Mouse (Mus musculus): ENCODE measurements around the gene Arid1b. TPM values are rescaled to one million over a fixed set of nuclear protein-coding genes. Genes with fewer than 3 reads are reported as not detected.

Gene Arid1b
- total and polyA plus RNA-seq, 3 experiments = 6.1 to 12.4 (median 9.7) TPM

- H3K36me3 ChIP-seq (replicated peaks in 1 of 2; ENCODE audit: control insufficient read depth in 1 of 2, insufficient read depth in 1 of 2, low read length in 1 of 2) = peaks cover 0 to 17% of the 10 kb centered on the region in 2 experiments
- H3K9me3 ChIP-seq (replicated peaks; ENCODE audit: low read length) = no peaks in the 10 kb centered on the region
- peaks cover 21 to 95% of the 10 kb centered on the region in 2 experiments for H3K4me1 ChIP-seq (ENCODE audit: control insufficient read depth in 1 of 2, insufficient read depth in 2 of 2)
- in situ Hi-C loops (cut with MboI; ENCODE audit: low pct_ligation_motif_present, low pct_unique_long_range_greater_than_20kb, low sequenced_read_pairs) = no loop called here
- no peak overlapping the region for H3K27ac ChIP-seq (ENCODE audit: insufficient read depth, low read depth)
- H3K9ac ChIP-seq (ENCODE audit: insufficient read depth, low read depth) = no peak overlapping the region
- peak overlapping the region; percentile 69; the same call in 1 of the 2 replicates for H3K4me2 ChIP-seq (ENCODE audit: insufficient read depth, low read depth, poor library complexity, severe bottlenecking)
- no peak for TF ChIP-seq EP300 (IDR thresholded peaks at IDR 0.05; ENCODE audit: low read length)
- no peak for TF ChIP-seq MAFK (IDR thresholded peaks at IDR 0.05; ENCODE audit: insufficient replicate concordance, low read length)
- TF ChIP-seq MYC (IDR thresholded peaks at IDR 0.05; ENCODE audit: low read depth, low read length) = no peak
- no peak for TF ChIP-seq POLR2AphosphoS2 (IDR thresholded peaks at IDR 0.05; ENCODE audit: low read depth, low read length)
- TF ChIP-seq RAD21 (IDR thresholded peaks at IDR 0.05; ENCODE audit: low read depth, low read length) = no peak
- TF ChIP-seq ETS1 (conservative IDR thresholded peaks at IDR 0.05; ENCODE audit: low read depth, low read length) = no peak
- no peak for TF ChIP-seq MXI1 (IDR thresholded peaks at IDR 0.05; ENCODE audit: low read depth, low read length)
- TF ChIP-seq ZNF384 (IDR thresholded peaks at IDR 0.05; ENCODE audit: low read depth, low read length) = no peak
- TF ChIP-seq RCOR1 (conservative IDR thresholded peaks at IDR 0.05; ENCODE audit: low read depth, low read length) = no peak
- no peak for TF ChIP-seq USF2 (conservative IDR thresholded peaks at IDR 0.05; ENCODE audit: low read depth, low read length)
- TF ChIP-seq ELF1 (IDR thresholded peaks at IDR 0.05; ENCODE audit: low read depth, low read length) = 0 out of 2 replicates have a peak, but pooled peaks have one; percentile 10
- no peak for TF ChIP-seq SMC3 (IDR thresholded peaks at IDR 0.05; ENCODE audit: low read depth, low read length)
- no peak for TF ChIP-seq PAX5 (IDR thresholded peaks at IDR 0.05; ENCODE audit: low read length)
- no peak for TF ChIP-seq HCFC1 (IDR thresholded peaks at IDR 0.05; ENCODE audit: low read depth, low read length)
- no peak for TF ChIP-seq MAX (IDR thresholded peaks at IDR 0.05; ENCODE audit: low read length)
- no peak for TF ChIP-seq TBP (conservative IDR thresholded peaks at IDR 0.05; ENCODE audit: low read depth, low read length)
- TF ChIP-seq CTCF (conservative IDR thresholded peaks at IDR 0.05 in 1 of 2, IDR thresholded peaks at IDR 0.05 in 1 of 2; ENCODE audit: low read depth in 2 of 2, low read length in 2 of 2) = no peak
- TF ChIP-seq JUND (conservative IDR thresholded peaks at IDR 0.05; ENCODE audit: low read depth, low read length) = no peak
- TF ChIP-seq JUN (IDR thresholded peaks at IDR 0.05; ENCODE audit: insufficient read depth, low read depth, low read length) = no peak
- TF ChIP-seq SIN3A (IDR thresholded peaks at IDR 0.05; ENCODE audit: low read length) = 0 out of 2 replicates have a peak, but pooled peaks have one; percentile 10
- no peak for TF ChIP-seq UBTF (IDR thresholded peaks at IDR 0.05; ENCODE audit: low read depth, low read length)
- no peak for TF ChIP-seq POLR2A (IDR thresholded peaks at IDR 0.05; ENCODE audit: low read depth, low read length)
- TF ChIP-seq CHD2 (IDR thresholded peaks at IDR 0.05; ENCODE audit: low read length) = no peak
- TF ChIP-seq MEF2A (IDR thresholded peaks at IDR 0.05; ENCODE audit: borderline replicate concordance, low read depth, low read length) = 0 out of 2 replicates have a peak, but pooled peaks have one; percentile 11
- peak; percentile 38 for TF ChIP-seq IRF4 (IDR thresholded peaks at IDR 0.05; ENCODE audit: low read depth, low read length)
- no peak for TF ChIP-seq ZMIZ1 (IDR thresholded peaks at IDR 0.05; ENCODE audit: low read depth, low read length)
- no peak for TF ChIP-seq USF1 (IDR thresholded peaks at IDR 0.05; ENCODE audit: low read depth, low read length)
- no peak for TF ChIP-seq GABPA (IDR thresholded peaks at IDR 0.05; ENCODE audit: insufficient replicate concordance, low read depth, low read length)
- no peak for TF ChIP-seq CHD1 (IDR thresholded peaks at IDR 0.05; ENCODE audit: low read depth, low read length)
- TF ChIP-seq KAT2A (IDR thresholded peaks at IDR 0.05; ENCODE audit: insufficient replicate concordance, low read length) = no peak
- TF ChIP-seq MAZ (IDR thresholded peaks at IDR 0.05; ENCODE audit: low read depth, low read length) = no peak
- no peak for TF ChIP-seq NRF1 (IDR thresholded peaks at IDR 0.05; ENCODE audit: low read depth, low read length)
- 0 out of 2 replicates have a peak, but pooled peaks have one; percentile 14 for TF ChIP-seq BHLHE40 (IDR thresholded peaks at IDR 0.05; ENCODE audit: low read depth, low read length)
- no peaks in the 10 kb centered on the region for H3K27me3 ChIP-seq (replicated peaks)
- peak; percentile 55 for DNase-seq (ENCODE audit: extremely low read depth)
- no peaks in the 10 kb centered on the region; the same call in 1 of the 2 replicates for H3K79me2 ChIP-seq (replicated peaks; ENCODE audit: control insufficient read depth, extremely low read depth, insufficient read depth, poor library complexity, severe bottlenecking)
- dilution Hi-C loops (cut with MboI; ENCODE audit: extremely low pct_ligation_motif_present, extremely low pct_unique_long_range_greater_than_20kb, low sequenced_read_pairs) = no loop called here
- H3K4me3 ChIP-seq (replicated peaks in 1 of 3; ENCODE audit: low read depth in 2 of 3, low read length in 2 of 3, poor library complexity in 1 of 3) = no peak overlapping the region
Measured at GRCm38 (mm10) chr17:5129606-5130005, 135.5 kb downstream of the Arid1b start.

All from CH12.LX (cell line).